Comparison of ENCODE assay signal across 8 mouse cellular contexts in genomic region chr2:18588232-18588631, GRCm38 (mm10).
DNase-seq lines count a peak whose midpoint lies in the region; ATAC-seq and TF ChIP-seq lines count a peak whose summit lies in the region.

No protein-coding gene starts in this region.

- H3K27me3 ChIP-seq in kidney, embryonic 15.5 days: peaks cover 4% of the 10 kb centered on the region; the same call in 1 of the 2 replicates
- H3K27me3 ChIP-seq in hindbrain, embryonic 14.5 days (ENCODE audit: control insufficient read depth, insufficient read depth, low read length): no peaks in the 10 kb centered on the region
- no peaks in the 10 kb centered on the region; the same call in 1 of the 2 replicates for H3K27me3 ChIP-seq in midbrain, embryonic 14.5 days (ENCODE audit: control insufficient read depth, insufficient read depth, low read length)

- H3K4me2 ChIP-seq in kidney, embryonic 15.5 days: peak overlapping the region; percentile 57
- H3K4me2 ChIP-seq in hindbrain, embryonic 14.5 days (replicated peaks): peak overlapping the region; percentile 79
- peak overlapping the region; percentile 73 for H3K4me2 ChIP-seq in midbrain, embryonic 14.5 days (ENCODE audit: low read length)

- peak overlapping the region; percentile 50 for H3K9ac ChIP-seq in kidney, embryonic 15.5 days
- peak overlapping the region; percentile 60 for H3K9ac ChIP-seq in hindbrain, embryonic 14.5 days
- H3K9ac ChIP-seq in midbrain, embryonic 14.5 days (replicated peaks; ENCODE audit: low read length): peak overlapping the region; percentile 56; the same call in 1 of the 2 replicates

- no peak for ATAC-seq in kidney, embryonic 15.5 days (replicated peaks; ENCODE audit: low FRiP score)
- ATAC-seq in hindbrain, embryonic 14.5 days (ENCODE audit: low FRiP score): no peak
- no peak for ATAC-seq in midbrain, embryonic 14.5 days (ENCODE audit: low FRiP score, low TSS enrichment)
- ATAC-seq in monocyte, adult 5-6 weeks (replicated peaks; ENCODE audit: insufficient number of reproducible peaks, low FRiP score, low TSS enrichment, poor library complexity, severe bottlenecking): no peak
- ATAC-seq in frontal cortex, adult (ENCODE audit: low TSS enrichment): no peak

- H3K4me1 ChIP-seq in kidney, embryonic 15.5 days: no peaks in the 10 kb centered on the region
- H3K4me1 ChIP-seq in cortical plate, adult 2 months (ENCODE audit: control insufficient read depth, insufficient read depth, low read length): no peaks in the 10 kb centered on the region
- H3K4me1 ChIP-seq in hindbrain, embryonic 14.5 days (replicated peaks; ENCODE audit: control insufficient read depth, insufficient read depth, low read length): no peaks in the 10 kb centered on the region; the same call in 1 of the 2 replicates
- 0 out of 2 replicates have a peak, but pooled peaks cover 3% of the 10 kb centered on the region for H3K4me1 ChIP-seq in midbrain, embryonic 14.5 days (ENCODE audit: control insufficient read depth, insufficient read depth, low read length)

- 3% methylated on average over 4 of the region's 4 CpGs for WGBS in kidney, embryonic 15.5 days
- 6% methylated on average over 4 of the region's 4 CpGs for WGBS in hindbrain, embryonic 14.5 days
- WGBS in midbrain, embryonic 14.5 days: under 1% methylated on average over 4 of the region's 4 CpGs

- no peak for TF ChIP-seq CTCF in cortical plate, adult 2 months (IDR thresholded peaks at IDR 0.05; ENCODE audit: extremely low read depth, insufficient read depth, low read length)

- no peak for TF ChIP-seq POLR2A in cortical plate, adult 2 months (IDR thresholded peaks at IDR 0.05; ENCODE audit: extremely low read depth, insufficient read depth, low read length)

- peak overlapping the region; percentile 60 for H3K4me3 ChIP-seq in kidney, embryonic 15.5 days (replicated peaks)
- peak overlapping the region; percentile 89 for H3K4me3 ChIP-seq in cortical plate, adult 2 months (ENCODE audit: insufficient read depth, low read length)
- H3K4me3 ChIP-seq in hindbrain, embryonic 14.5 days (replicated peaks; ENCODE audit: low read length): peak overlapping the region; percentile 64
- H3K4me3 ChIP-seq in midbrain, embryonic 14.5 days (replicated peaks; ENCODE audit: low read depth, low read length): peak overlapping the region; percentile 48

- no peak for DNase-seq in kidney, postnatal 14 days
- DNase-seq in hindbrain, embryonic 14.5 days (ENCODE audit: low spot score): no peak
- peak; percentile 41 for DNase-seq in midbrain, embryonic 14.5 days
- no peak for DNase-seq in layer of hippocampus, postnatal 10 days (ENCODE audit: low spot score in 2 of 2)

- H3K9me3 ChIP-seq in kidney, embryonic 15.5 days (replicated peaks): no peaks in the 10 kb centered on the region
- no peaks in the 10 kb centered on the region for H3K9me3 ChIP-seq in hindbrain, embryonic 14.5 days (ENCODE audit: control insufficient read depth, low read length)
- H3K9me3 ChIP-seq in midbrain, embryonic 14.5 days (ENCODE audit: control insufficient read depth, low read length): no peaks in the 10 kb centered on the region

- peak overlapping the region; percentile 79; the same call in 1 of the 2 replicates for H3K27ac ChIP-seq in kidney, embryonic 15.5 days
- no peak overlapping the region for H3K27ac ChIP-seq in cortical plate, adult 2 months (ENCODE audit: insufficient read depth, low read length)
- H3K27ac ChIP-seq in hindbrain, embryonic 14.5 days: 0 out of 2 replicates have a peak overlapping the region, but pooled peaks have one; percentile 11
- no peak overlapping the region for H3K27ac ChIP-seq in midbrain, embryonic 14.5 days (replicated peaks; ENCODE audit: low read depth, low read length)

- H3K36me3 ChIP-seq in kidney, embryonic 15.5 days: no peaks in the 10 kb centered on the region
- no peaks in the 10 kb centered on the region for H3K36me3 ChIP-seq in hindbrain, embryonic 14.5 days (replicated peaks; ENCODE audit: control insufficient read depth, insufficient read depth)
- no peaks in the 10 kb centered on the region for H3K36me3 ChIP-seq in midbrain, embryonic 14.5 days (ENCODE audit: control insufficient read depth, insufficient read depth, low read length)

Comparison
In these comparisons a context has a peak if more than half of its experiments do, and no peak if none do; other contexts are left out.
1. H3K27ac ChIP-seq: peak in kidney, embryonic 15.5 days (single experiment) and hindbrain, embryonic 14.5 days (single experiment); none in cortical plate, adult 2 months (single experiment) and midbrain, embryonic 14.5 days (single experiment).
2. Peak in every context shown above with its lines, with median percentiles within 50 percentile points of each other: H3K4me2 ChIP-seq, H3K4me3 ChIP-seq and H3K9ac ChIP-seq.